Mouse (Mus musculus) cortical plate, adult 2 months (tissue): ENCODE measurements around the gene Srrm1.

Experiments
- CTCF ChIP-seq: fragments of 200-500 bp; IDR thresholded peaks from 2 replicates; pipeline ENCODE4 v1.5.1; 2011; ENCODE audit warnings: mild to moderate bottlenecking, control low read depth, low read length; ENCODE audit not compliant: insufficient read depth; ENCODE audit errors: extremely low read depth
- POLR2A ChIP-seq: fragments of 200-500 bp; IDR thresholded peaks from 2 replicates; pipeline ENCODE4 v1.6.1; 2011; ENCODE audit warnings: mild to moderate bottlenecking, low read length, control low read depth; ENCODE audit not compliant: insufficient read depth; ENCODE audit errors: extremely low read depth

DNA sequence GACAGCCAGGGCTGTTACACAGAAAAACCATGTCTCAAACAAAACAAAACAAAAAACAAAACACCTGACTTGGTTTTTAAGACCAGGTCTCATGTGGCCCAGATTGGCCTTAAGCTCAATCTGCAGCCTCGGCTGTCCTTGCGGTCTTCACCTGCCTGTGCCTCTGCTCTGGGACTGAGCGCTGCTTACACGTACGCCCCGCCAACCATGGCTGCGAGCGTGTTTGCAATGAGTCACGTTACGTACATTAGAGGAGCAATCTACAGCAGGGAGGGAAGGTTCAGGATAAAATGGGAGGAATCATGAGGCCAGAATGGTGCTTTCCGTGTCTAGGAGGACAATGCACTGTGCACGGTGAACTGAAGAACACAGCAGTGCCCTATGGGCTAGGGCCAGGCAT, 8.6 kb upstream of the Srrm1 start:
- no peak for TF ChIP-seq CTCF
- TF ChIP-seq POLR2A = no peak
